Mouse (Mus musculus): Measurements from ENCODE around the gene Itga11. TPM values are rescaled to one million over a fixed set of nuclear protein-coding genes. Genes with fewer than 3 reads are reported as not detected.
"Not testable (repeated sequence)": the region's sequence is repeated elsewhere in the genome, so short reads cannot be mapped to it uniquely, and the experiment has no call there.

Gene Itga11
- 2.2 and 4.0 TPM in 2 replicates for polyA plus RNA-seq (2012; rRNA removed)

GRCm38 (mm10) chr9:62677641-62678549 is at the start of gene Itga11:
Gene Itga11, plus strand, starts transcription at chr9:62677826.
- WGBS, result 2% methylated on average over 45 of the region's 45 CpGs
- DNase-seq (ENCODE audit: low read depth, low spot score), result no peak

- DNase-seq (ENCODE audit: low read depth, low spot score), result no peak
- WGBS, result 69% methylated on average over 10 of the region's 10 CpGs
Measured at GRCm38 (mm10) chr9:62630631-62631240, 46.9 kb upstream of the Itga11 start.

GRCm38 (mm10) chr9:62632392-62632791 is 45.2 kb upstream of the Itga11 start:
- WGBS, result 57% methylated on average over 6 of the region's 6 CpGs
- no peak for DNase-seq (ENCODE audit: low read depth, low spot score)

- DNase-seq (ENCODE audit: low read depth, low spot score), result no peak
- 55% methylated on average over 6 of the region's 6 CpGs for WGBS
Measured at GRCm38 (mm10) chr9:62638045-62638444, 39.6 kb upstream of the Itga11 start.

DNA sequence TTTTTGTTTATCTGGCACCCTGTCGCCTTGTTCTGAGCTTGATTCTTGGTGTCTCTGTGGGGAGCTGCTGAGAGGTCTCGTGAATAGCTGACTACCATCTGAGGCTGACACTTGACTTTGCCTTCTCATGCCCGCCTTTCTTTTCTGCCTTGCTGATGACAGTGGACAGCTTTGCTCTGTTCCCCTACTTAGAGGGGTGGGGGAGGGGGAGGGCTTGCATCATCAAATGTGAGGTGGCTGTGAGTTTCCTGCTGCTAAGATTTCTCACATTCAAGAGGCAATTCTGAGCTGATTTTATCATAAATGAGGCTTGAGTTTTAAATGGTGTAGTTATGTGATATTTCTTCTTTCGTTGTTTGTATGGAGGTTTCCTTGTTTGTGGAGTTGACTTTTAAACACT is 37.9 kb upstream of the Itga11 start:
- DNase-seq (ENCODE audit: low read depth, low spot score), result no peak
- 71% methylated on average over 4 of the region's 4 CpGs for WGBS

DNA sequence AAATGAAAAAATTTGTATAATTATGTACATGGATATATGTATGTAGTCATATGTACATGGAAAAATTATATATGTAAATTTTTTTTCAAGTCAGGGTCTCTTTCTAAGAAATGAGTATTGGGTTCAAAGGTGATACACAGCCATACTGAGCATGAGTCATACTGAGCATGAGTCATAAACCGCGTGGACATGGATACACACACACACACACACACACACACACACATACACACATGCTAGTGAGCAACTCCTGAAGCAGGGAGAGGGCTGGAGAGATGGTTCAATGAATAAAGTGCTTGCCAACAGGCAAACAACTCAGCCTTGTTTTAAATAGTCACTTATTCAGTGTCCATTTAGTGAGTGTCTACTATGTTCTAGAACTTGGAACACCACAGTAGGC is 37.4 kb upstream of the Itga11 start:
- peak; percentile 18 for DNase-seq (ENCODE audit: low read depth, low spot score)
- 30% methylated on average over 2 of the region's 2 CpGs for WGBS

DNA sequence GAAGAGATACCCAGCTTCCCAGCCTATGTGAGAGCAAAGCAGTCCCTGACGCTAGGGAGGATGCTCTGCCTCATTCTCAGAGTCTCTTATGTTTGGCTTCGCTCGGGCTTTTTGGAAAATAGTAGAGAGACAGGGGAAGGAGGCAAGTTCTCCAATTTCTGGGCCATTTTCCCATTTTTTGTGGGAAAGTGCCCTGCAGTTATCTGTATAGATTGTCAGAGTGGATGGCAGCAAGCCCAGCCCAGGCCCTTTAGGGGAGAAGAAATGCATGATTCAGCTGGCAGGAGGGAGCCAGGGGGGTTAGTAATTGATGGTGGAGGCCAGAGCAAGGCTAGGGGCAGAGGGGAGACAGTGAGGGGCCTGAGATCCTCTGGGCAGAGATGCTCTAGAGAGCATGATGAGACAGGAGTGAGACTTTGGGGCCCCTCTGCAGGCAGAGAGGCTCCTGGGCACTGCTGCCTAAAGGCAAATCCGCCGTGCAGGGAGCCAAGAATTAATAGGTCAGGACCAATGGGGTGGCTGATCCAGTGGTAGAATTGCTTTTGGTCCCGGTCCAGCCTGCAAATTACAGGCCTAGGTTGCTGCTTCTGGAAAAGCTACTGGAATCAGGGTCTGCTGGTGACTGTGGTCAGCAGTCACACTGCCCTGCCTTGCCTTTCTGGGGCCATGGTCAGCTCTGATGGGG is 31.8 kb upstream of the Itga11 start:
- WGBS, result 72% methylated on average over 6 of the region's 6 CpGs

GRCm38 (mm10) chr9:62646721-62647183 is 30.9 kb upstream of the Itga11 start:
- DNase-seq (ENCODE audit: low read depth, low spot score), result peak; percentile 27
- WGBS, result 35% methylated on average over 7 of the region's 7 CpGs

More for the DNA sequence above, 31.8 kb upstream of the Itga11 start:
- no peak for DNase-seq (ENCODE audit: low read depth, low spot score)

DNA sequence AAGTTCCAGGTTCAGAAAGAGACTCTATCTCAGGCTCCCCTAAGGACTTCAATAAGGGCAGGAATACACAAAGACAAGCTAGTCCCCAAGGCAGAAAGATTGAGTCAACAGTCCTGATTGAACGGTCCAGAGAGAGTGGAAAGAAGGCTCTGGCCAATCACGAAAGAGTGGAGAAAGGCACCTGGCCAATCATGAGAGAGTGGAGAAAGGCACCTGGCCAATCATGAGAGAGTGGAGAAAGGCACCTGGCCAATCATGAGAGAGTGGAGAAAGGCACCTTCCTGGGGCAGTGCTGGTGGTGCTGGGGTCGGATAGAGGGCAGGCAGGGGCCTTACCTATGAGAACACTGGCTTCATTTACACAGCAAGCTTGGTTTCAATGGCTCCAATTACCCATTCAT is 28.2 kb upstream of the Itga11 start:
- 86% methylated on average over 3 of the region's 3 CpGs for whole genome bisulfite sequencing
- no peak for DNase-seq (ENCODE audit: low read depth, low spot score)

DNA sequence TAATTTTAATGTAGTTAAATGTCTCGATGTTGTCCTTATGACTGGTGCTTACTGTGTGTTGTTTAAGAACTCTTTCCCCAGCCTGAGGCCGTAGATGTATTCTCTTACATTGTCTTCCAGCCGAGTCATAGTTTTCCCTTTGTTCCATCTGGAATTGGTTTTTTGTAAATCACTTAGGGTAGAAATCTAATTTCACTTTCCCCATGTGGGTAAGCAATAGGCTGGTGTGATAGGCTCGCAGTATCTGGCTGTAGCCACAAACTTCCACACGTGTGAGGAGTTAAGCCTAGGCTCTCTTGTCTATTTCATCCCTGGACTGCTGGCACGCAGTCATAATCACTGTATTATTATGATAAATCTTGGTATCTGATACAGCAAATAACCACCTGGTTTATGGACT is 26.9 kb upstream of the Itga11 start:
- 90% methylated on average over 6 of the region's 6 CpGs for WGBS
- no peak for DNase-seq (ENCODE audit: low read depth, low spot score)

- DNase-seq (ENCODE audit: low read depth, low spot score), result no peak
- 61% methylated on average over 6 of the region's 6 CpGs for WGBS
Measured at GRCm38 (mm10) chr9:62654336-62654735, 23.3 kb upstream of the Itga11 start.

DNA sequence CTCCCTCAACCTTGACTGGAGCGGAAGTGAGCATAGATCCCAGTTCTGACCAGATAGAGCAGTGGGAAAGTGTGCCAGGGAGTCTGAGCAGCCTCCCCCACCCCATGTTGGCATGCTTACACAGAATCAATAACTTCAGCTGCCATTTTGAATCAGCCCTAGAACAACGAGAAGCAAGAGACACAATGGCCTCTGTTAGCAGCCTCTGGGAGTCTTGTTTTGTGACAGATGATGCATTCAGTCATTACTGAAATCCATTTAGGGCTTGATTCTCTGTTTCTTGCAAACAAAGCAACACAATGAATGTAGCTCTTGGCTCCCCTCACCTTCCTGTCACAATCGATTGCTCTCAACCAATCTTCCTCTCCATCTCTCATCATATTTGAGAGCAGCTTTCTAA is 19.6 kb upstream of the Itga11 start:
- DNase-seq (ENCODE audit: low read depth, low spot score), result no peak
- WGBS, result 93% methylated on average over 3 of the region's 3 CpGs

DNA sequence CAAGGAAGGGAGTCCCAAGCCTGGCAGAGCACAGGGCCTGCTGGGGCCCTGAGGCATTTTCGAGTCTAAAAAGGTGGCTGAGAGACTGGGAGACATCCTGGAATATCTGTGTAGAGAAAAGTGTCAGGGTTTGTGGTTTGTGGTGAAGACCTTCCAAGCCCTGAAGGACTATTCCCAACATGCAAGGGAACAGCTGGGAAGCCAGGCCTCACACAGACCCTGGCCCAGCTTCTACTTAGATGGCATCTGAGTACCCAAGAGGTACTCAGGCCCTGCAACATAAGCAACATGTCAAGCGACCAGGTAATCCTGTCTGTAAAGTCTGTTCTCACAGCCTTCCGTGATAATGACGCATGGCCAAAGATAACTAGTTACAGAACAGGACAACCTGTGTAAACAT is 18.6 kb upstream of the Itga11 start:
- DNase-seq (ENCODE audit: low read depth, low spot score), result no peak
- 49% methylated on average over 4 of the region's 4 CpGs for WGBS

GRCm38 (mm10) chr9:62660971-62661370 is 16.7 kb upstream of the Itga11 start:
- WGBS, result 91% methylated on average over 9 of the region's 9 CpGs
- DNase-seq (ENCODE audit: low read depth, low spot score), result not testable (repeated sequence)

DNA sequence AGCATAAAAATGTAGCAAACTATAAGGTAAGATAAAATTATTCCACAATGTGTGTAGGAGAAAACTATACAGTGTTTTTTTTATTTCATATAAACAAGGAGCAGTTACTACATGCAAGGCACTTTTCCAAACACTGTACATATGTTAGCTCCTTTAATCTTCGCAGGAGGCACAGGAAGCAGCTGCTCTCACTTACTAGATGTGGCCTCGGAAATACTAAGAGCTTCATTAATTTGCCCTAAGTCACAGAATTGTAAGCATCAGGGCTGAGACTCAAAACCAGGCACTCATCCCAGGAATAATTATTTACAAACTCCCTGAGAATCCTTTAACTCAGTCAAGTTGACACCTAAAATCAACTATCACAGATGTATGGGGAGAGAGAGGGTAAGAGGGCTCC is 14.2 kb upstream of the Itga11 start:
- WGBS, result 71% methylated on average over 2 of the region's 2 CpGs
- DNase-seq (ENCODE audit: low read depth, low spot score), result no peak

DNA sequence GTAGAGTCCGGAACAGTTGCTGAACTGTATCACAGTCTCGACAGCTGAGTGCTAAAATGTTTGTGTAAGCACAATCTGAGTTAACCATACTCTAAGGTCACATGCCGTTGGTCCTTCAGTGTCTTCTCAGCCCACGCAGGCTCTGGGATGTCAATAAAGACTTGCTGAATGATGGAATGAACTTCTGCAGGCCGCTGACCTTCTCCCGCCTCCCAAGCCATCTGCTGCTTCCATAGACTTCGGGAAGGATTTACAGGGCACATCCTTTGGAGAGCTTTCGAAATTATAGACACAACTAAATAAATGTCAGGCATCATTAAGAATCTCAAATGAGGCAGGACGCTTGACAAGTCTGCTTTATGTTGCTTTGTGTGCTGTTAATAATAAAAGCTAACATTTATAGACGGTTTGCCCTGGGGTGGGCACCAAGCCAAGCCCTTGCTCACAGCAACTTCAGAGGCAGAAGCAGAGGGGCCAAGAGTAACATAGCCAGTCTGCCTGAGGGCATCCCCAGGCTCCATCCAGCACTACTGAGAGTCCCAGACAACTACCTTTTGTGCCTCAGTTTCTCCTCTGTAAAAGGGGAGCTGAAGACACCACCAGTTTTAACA is 13.4 kb upstream of the Itga11 start:
- no peak for DNase-seq (ENCODE audit: low read depth, low spot score)
- WGBS, result 39% methylated on average over 10 of the region's 10 CpGs

DNA sequence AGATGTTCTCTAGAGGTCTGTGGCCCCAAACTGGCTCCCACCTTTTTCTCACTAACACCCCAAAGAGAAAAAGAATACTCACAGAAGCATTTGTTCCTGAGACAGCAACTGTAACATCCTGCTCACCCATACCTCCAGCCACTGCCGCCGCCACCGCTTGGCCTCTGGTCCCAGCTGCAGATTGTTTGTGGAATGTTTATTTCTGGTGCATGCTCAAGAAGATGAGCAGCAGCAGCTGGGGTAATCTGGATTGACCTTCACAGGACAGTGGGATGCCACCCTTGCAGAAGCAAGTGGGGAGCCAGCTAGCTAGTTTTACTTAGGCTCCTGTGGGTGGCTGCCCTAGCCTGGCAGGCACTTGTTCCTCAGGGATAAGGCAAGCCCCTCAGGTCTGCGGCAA is 11.7 kb upstream of the Itga11 start:
- WGBS, result 75% methylated on average over 4 of the region's 4 CpGs
- no peak for DNase-seq (ENCODE audit: low read depth, low spot score)

- 78% methylated on average over 4 of the region's 4 CpGs for WGBS
- no peak for DNase-seq (ENCODE audit: low read depth, low spot score)
Measured at GRCm38 (mm10) chr9:62668503-62668902, 9.1 kb upstream of the Itga11 start.

- no peak for DNase-seq (ENCODE audit: low read depth, low spot score)
- 53% methylated on average over 7 of the region's 7 CpGs for WGBS
Measured at GRCm38 (mm10) chr9:62673241-62673640, 4.4 kb upstream of the Itga11 start.

GRCm38 (mm10) chr9:62675172-62675571 is 2.5 kb upstream of the Itga11 start:
- 72% methylated on average over 1 of the region's 1 CpGs for WGBS
- DNase-seq (ENCODE audit: low read depth, low spot score), result no peak

All from large intestine, adult 2 months (tissue).